Mouse (Mus musculus): ENCODE measurements around the gene Xcr1. TPM values are rescaled to one million over a fixed set of nuclear protein-coding genes. Genes with fewer than 3 reads are reported as not detected.

Xcr1 gene
- polyA plus RNA-seq, 1 experiment from 2014 or later = not detected

DNA sequence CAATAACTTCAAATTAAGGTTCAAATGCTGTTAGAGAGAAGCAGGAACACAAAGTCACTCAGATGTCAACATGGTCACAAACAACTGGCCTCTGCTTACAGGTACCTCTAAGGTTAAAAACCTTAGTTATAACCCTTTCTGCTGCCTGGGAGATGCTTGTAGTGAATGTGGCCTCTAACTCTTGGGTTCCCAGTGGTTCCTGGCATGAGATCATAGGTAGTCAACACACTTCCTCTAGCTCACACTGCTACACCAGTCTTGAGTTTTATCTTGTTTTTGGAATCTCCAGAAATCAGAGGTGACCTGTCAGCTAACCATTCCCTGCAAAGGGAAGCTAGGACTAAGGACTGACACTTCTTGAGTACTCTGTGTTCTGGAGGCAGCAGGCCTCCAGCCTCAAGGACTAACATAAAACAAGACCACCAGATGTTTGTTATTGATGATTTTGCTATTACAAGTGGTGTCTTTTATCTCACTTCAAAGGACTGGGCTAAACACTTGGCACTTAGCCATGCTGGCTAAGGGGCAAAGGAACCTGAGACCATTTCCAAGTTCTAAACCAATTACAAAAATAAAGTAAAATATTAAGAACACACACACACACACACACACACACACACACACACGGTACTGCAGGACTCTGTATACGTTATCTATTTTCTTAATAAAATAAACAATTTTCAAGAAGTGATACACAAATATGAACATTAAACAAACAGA lies 11.7 kb downstream of the Xcr1 start:
- Histone ChIP-seq H3K36me3 (no peaks in the 10 kb centered on the region), H3K4me2 (peak overlapping the region; percentile 87), H3K9ac (peak overlapping the region; percentile 93; the same call in 1 of the 2 replicates), H3K9me3 (replicated peaks) (no peaks in the 10 kb centered on the region), H3K4me1 (peaks cover 56% of the 10 kb centered on the region), H3K27me3 (replicated peaks) (no peaks in the 10 kb centered on the region), H3K4me3 (peak overlapping the region; percentile 90), H3K27ac (0 out of 2 replicates have a peak overlapping the region, but pooled peaks have one; percentile 92)
- no peak for ATAC-seq
- 68% methylated on average over 2 of the region's 2 CpGs for WGBS (ENCODE audit: insufficient replicate concordance)

DNA sequence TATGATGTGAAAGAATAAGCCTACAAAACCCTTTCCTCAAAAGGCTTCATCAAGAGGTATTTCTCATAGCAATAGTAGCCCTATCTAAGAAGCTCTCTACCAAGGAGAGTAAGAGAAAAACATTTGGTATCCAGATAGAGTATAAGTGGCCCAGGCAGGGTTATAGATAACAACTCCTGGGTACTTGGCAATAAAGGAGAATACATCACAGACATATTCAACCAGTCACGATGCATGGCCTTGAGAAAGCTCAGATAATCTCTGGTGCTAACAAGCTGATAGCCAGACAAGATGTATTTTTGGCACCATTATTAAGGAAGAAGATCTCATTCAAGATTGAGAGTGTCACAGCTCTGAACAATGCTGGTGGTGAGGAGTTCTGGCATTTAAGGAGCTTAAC lies 15.3 kb downstream of the Xcr1 start:
- no peak overlapping the region for H3K4me3 ChIP-seq
- WGBS (ENCODE audit: insufficient replicate concordance) = 31% methylated on average over 1 of the region's 1 CpGs
- peak; percentile 71 for ATAC-seq
- peak overlapping the region; percentile 30 for H3K4me2 ChIP-seq
- peak overlapping the region; percentile 81 for H3K27ac ChIP-seq
- no peaks in the 10 kb centered on the region for H3K27me3 ChIP-seq (replicated peaks)
- peaks cover 23% of the 10 kb centered on the region for H3K36me3 ChIP-seq
- peaks cover 67% of the 10 kb centered on the region for H3K4me1 ChIP-seq
- no peaks in the 10 kb centered on the region for H3K9me3 ChIP-seq (replicated peaks)
- H3K9ac ChIP-seq = no peak overlapping the region

GRCm38 (mm10) chr9:123845120-123845519 lies 16.7 kb downstream of the Xcr1 start:
- Histone ChIP-seq H3K4me1 (peaks cover 57% of the 10 kb centered on the region), H3K27ac (peak overlapping the region; percentile 81), H3K4me2 (peak overlapping the region; percentile 40), H3K9me3 (replicated peaks) (no peaks in the 10 kb centered on the region), H3K36me3 (peaks cover 35% of the 10 kb centered on the region), H3K9ac (0 out of 2 replicates have a peak overlapping the region, but pooled peaks have one; percentile 8), H3K4me3 (no peak overlapping the region), H3K27me3 (replicated peaks) (no peaks in the 10 kb centered on the region)
- ATAC-seq = peak; percentile 82
- 10% methylated on average over 3 of the region's 3 CpGs for WGBS (ENCODE audit: insufficient replicate concordance)

DNA sequence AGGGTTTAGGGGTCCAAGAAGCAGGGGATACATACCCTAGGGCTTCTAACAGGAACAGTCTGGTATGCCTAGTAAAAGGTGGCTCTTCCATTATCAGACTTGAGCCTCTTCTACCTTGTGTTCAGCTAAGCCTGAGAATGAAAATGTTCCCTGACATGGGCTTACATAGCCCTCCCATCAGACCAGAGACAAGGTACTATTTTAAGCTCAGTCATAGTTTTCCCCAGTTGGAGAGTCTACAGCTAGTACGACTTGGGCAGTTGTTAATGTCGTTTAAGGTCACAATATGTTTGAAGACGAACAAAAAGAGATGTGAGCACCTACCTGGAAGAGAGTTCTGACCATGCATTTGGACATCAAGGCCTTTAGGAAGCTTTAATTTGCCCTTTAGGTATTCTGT lies 17.4 kb downstream of the Xcr1 start:
- H3K9ac ChIP-seq = no peak overlapping the region
- H3K27me3 ChIP-seq (replicated peaks) = no peaks in the 10 kb centered on the region
- WGBS (ENCODE audit: insufficient replicate concordance) = 74% methylated on average over 3 of the region's 3 CpGs
- H3K9me3 ChIP-seq (replicated peaks) = no peaks in the 10 kb centered on the region
- peak overlapping the region; percentile 40; the same call in 1 of the 2 replicates for H3K4me2 ChIP-seq
- ATAC-seq = no peak
- no peak overlapping the region for H3K4me3 ChIP-seq
- H3K27ac ChIP-seq = peak overlapping the region; percentile 81
- peaks cover 42% of the 10 kb centered on the region for H3K36me3 ChIP-seq
- peaks cover 51% of the 10 kb centered on the region for H3K4me1 ChIP-seq

DNA sequence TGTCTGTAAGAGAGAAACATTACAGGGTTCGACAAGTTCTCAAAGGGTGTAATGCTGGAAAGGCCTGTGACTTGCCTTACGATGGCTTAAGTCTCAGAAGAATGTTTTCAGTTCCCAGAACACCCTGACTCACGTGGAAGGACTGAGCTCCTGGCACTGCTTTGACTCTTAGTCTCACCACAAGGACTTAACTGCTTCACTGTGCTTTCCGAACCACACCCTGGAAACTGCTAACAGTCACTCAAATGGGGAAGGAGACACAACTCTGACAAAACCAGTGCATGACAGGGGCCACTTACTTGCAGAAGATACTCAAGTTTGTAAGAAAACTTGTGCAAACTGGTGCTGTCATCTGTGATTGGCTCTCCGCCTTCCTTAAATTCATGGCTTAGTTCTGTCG lies 21.6 kb downstream of the Xcr1 start:
- ATAC-seq = no peak
- Histone ChIP-seq H3K9me3 (replicated peaks) (no peaks in the 10 kb centered on the region), H3K27ac (no peak overlapping the region), H3K4me1 (peaks cover 15% of the 10 kb centered on the region), H3K9ac (no peak overlapping the region), H3K4me3 (no peak overlapping the region), H3K27me3 (replicated peaks) (no peaks in the 10 kb centered on the region), H3K36me3 (peaks cover 79% of the 10 kb centered on the region), H3K4me2 (no peak overlapping the region)
- WGBS (ENCODE audit: insufficient replicate concordance) = 79% methylated on average over 6 of the region's 6 CpGs

- Histone ChIP-seq H3K27ac (no peak overlapping the region), H3K27me3 (replicated peaks) (no peaks in the 10 kb centered on the region), H3K4me1 (no peaks in the 10 kb centered on the region), H3K9ac (no peak overlapping the region), H3K4me3 (no peak overlapping the region), H3K36me3 (peaks cover 84% of the 10 kb centered on the region), H3K9me3 (replicated peaks) (no peaks in the 10 kb centered on the region), H3K4me2 (no peak overlapping the region)
- ATAC-seq = no peak
- WGBS (ENCODE audit: insufficient replicate concordance) = 76% methylated on average over 3 of the region's 3 CpGs
Measured at GRCm38 (mm10) chr9:123835851-123836250, 26.0 kb downstream of the Xcr1 start.

- ATAC-seq = no peak
- Histone ChIP-seq H3K36me3 (peaks cover 86% of the 10 kb centered on the region), H3K4me3 (no peak overlapping the region), H3K27me3 (replicated peaks) (no peaks in the 10 kb centered on the region), H3K4me1 (no peaks in the 10 kb centered on the region), H3K9ac (no peak overlapping the region), H3K4me2 (no peak overlapping the region), H3K27ac (no peak overlapping the region), H3K9me3 (replicated peaks) (no peaks in the 10 kb centered on the region)
- 79% methylated on average over 4 of the region's 4 CpGs for WGBS (ENCODE audit: insufficient replicate concordance)
Measured at GRCm38 (mm10) chr9:123828916-123829315, 32.9 kb downstream of the Xcr1 start.

GRCm38 (mm10) chr9:123826631-123827030 lies 35.2 kb downstream of the Xcr1 start:
- no peak for ATAC-seq
- Histone ChIP-seq H3K27me3 (replicated peaks) (no peaks in the 10 kb centered on the region), H3K9ac (no peak overlapping the region), H3K4me1 (no peaks in the 10 kb centered on the region), H3K27ac (no peak overlapping the region), H3K4me3 (no peak overlapping the region), H3K9me3 (replicated peaks) (no peaks in the 10 kb centered on the region), H3K36me3 (peaks cover 95% of the 10 kb centered on the region), H3K4me2 (no peak overlapping the region)
- 81% methylated on average over 3 of the region's 3 CpGs for WGBS (ENCODE audit: insufficient replicate concordance)

GRCm38 (mm10) chr9:123818601-123819000 lies 43.2 kb downstream of the Xcr1 start:
- 82% methylated on average over 2 of the region's 2 CpGs for WGBS (ENCODE audit: insufficient replicate concordance)
- peaks cover 86% of the 10 kb centered on the region for H3K36me3 ChIP-seq

GRCm38 (mm10) chr9:123815996-123816395 lies 45.8 kb downstream of the Xcr1 start:
- Histone ChIP-seq H3K36me3 (peaks cover 74% of the 10 kb centered on the region), H3K27me3 (replicated peaks) (no peaks in the 10 kb centered on the region), H3K4me3 (no peak overlapping the region), H3K4me2 (no peak overlapping the region), H3K9ac (no peak overlapping the region), H3K9me3 (replicated peaks) (no peaks in the 10 kb centered on the region), H3K4me1 (no peaks in the 10 kb centered on the region), H3K27ac (no peak overlapping the region)
- 70% methylated on average over 1 of the region's 1 CpGs for WGBS (ENCODE audit: insufficient replicate concordance)
- no peak for ATAC-seq

More at GRCm38 (mm10) chr9:123818601-123819000, 43.2 kb downstream of the Xcr1 start:
- Histone ChIP-seq H3K4me1 (no peaks in the 10 kb centered on the region), H3K9me3 (replicated peaks) (no peaks in the 10 kb centered on the region), H3K27ac (no peak overlapping the region), H3K4me3 (no peak overlapping the region), H3K9ac (no peak overlapping the region), H3K4me2 (no peak overlapping the region), H3K27me3 (replicated peaks) (no peaks in the 10 kb centered on the region)
- ATAC-seq = no peak

- 68% methylated on average over 3 of the region's 3 CpGs for WGBS (ENCODE audit: insufficient replicate concordance)
- no peak for ATAC-seq
- H3K9me3 ChIP-seq (replicated peaks) = no peaks in the 10 kb centered on the region
- peaks cover 74% of the 10 kb centered on the region for H3K36me3 ChIP-seq
- H3K4me3 ChIP-seq = no peak overlapping the region
- H3K9ac ChIP-seq = no peak overlapping the region
- no peak overlapping the region for H3K27ac ChIP-seq
- H3K27me3 ChIP-seq (replicated peaks) = no peaks in the 10 kb centered on the region
- no peaks in the 10 kb centered on the region for H3K4me1 ChIP-seq
- no peak overlapping the region for H3K4me2 ChIP-seq
Measured at GRCm38 (mm10) chr9:123815444-123815843, 46.4 kb downstream of the Xcr1 start.

DNA sequence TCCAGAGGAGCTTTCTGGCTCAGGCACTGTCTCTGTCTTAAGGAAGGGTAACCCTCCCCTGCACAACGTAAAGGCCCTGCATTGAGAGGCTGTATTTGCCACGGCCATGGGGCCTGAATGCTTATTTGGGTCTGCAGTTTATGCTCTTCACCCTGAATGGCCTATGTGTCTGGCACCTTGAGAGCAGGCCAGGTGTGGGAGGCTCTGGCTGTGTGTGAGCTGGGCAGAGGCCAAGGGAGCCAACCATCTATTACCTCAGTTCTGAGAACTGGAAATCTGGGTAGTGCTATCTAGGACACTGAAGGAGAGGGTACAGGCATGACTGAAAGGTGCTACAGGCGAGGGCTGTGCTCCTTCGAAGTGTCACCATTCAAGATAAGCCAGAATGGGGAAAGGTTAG lies 47.0 kb downstream of the Xcr1 start:
- no peaks in the 10 kb centered on the region for H3K9me3 ChIP-seq (replicated peaks)
- no peak overlapping the region for H3K9ac ChIP-seq
- H3K27me3 ChIP-seq (replicated peaks) = no peaks in the 10 kb centered on the region
- H3K4me2 ChIP-seq = no peak overlapping the region
- ATAC-seq = no peak
- no peak overlapping the region for H3K4me3 ChIP-seq
- peaks cover 78% of the 10 kb centered on the region for H3K36me3 ChIP-seq
- H3K27ac ChIP-seq = no peak overlapping the region
- no peaks in the 10 kb centered on the region for H3K4me1 ChIP-seq
- 67% methylated on average over 4 of the region's 4 CpGs for WGBS (ENCODE audit: insufficient replicate concordance)
